Mouse (Mus musculus): Measurements from ENCODE around the gene Acbd7. TPM values are rescaled to one million over a fixed set of nuclear protein-coding genes. Genes with fewer than 3 reads are reported as not detected.
A peak's percentile ranks its signal among the peaks of the same experiment; 100 is the strongest.

Gene Acbd7
- not detected in 2 replicates for polyA plus RNA-seq (2012)

DNA sequence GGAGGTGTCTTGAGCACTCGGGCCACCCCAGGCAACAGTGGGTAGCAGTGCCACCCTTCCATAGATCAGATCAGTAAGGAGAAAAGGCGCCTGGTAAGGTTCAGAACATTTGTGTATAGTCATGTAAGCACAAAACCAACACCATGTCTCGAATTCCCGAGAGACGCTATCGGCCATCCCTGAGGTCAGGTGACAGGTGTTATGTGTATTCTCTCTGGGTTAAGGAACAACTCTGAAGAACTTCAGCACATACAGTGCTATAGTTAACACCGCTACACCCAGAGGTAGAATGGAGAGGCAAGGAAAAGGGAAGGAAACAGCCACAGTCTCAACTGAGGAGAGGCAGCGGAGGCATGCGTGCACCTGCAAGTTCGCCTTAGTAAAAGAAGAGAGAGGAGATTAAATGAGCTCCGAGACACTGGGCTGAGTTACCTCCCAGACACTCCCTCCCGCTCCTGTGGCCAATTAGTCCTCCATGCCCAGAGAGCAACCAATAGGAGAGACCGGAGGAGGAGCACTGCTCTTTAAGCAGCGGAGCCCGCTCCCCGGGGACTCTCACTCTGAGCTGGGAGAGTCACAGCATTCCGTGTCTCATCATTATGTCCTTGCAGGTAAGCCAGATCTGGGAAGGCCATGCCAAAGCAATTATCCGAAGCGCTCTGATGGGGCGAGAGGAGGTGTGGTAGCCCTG lies at the start of gene Acbd7:
Gene Acbd7, plus strand, starts transcription at position 558 of the 691 bp plus-strand sequence.
- Histone ChIP-seq H3K36me3 (ENCODE audit: control insufficient read depth) (peaks cover 2% of the 10 kb centered on the region; the same call in 1 of the 2 replicates), H3K4me3 (replicated peaks) (peak within 1 kb of the TSS; percentile 62), H3K4me1 (ENCODE audit: control insufficient read depth) (peaks cover 37% of the 10 kb centered on the region), H3K27me3 (ENCODE audit: control insufficient read depth) (peaks cover 4% of the 10 kb centered on the region), H3K9me3 (ENCODE audit: control insufficient read depth, low read length) (no peaks in the 10 kb centered on the region)
- no peak for TF ChIP-seq TAL1 (IDR thresholded peaks at IDR 0.05; ENCODE audit: low read length)
- no peak for TF ChIP-seq GATA1 (IDR thresholded peaks at IDR 0.05; ENCODE audit: low read length)

DNA sequence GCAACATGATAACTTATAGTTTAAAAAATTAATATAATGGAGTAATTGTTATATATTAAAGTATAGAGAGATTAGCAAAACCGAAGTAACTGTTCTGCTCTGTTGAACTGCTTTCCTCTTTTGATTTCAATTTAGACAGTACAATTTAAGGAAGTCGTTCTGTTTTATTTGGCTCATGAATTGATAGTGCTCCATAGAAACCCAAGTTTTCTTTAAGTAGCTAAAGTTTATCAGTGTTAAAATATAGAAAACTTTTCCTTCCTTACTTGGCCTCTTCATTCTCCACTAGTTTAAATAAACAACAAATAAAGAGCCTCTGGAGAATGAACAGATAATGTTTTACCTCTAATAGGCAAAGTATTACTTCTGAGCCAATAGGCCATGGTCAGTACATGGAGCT lies 49.7 kb upstream of the Acbd7 start:
- no peaks in the 10 kb centered on the region; the same call in 1 of the 2 replicates for H3K36me3 ChIP-seq (ENCODE audit: control insufficient read depth)
- H3K4me3 ChIP-seq (replicated peaks) = no peak overlapping the region
- TF ChIP-seq GATA1 (IDR thresholded peaks at IDR 0.05; ENCODE audit: low read length) (no peak), TAL1 (IDR thresholded peaks at IDR 0.05; ENCODE audit: low read length) (no peak)
- no peaks in the 10 kb centered on the region for H3K9me3 ChIP-seq (ENCODE audit: control insufficient read depth, low read length)
- no peaks in the 10 kb centered on the region for H3K27me3 ChIP-seq (ENCODE audit: control insufficient read depth)
- peaks cover 35% of the 10 kb centered on the region for H3K4me1 ChIP-seq (ENCODE audit: control insufficient read depth)

DNA sequence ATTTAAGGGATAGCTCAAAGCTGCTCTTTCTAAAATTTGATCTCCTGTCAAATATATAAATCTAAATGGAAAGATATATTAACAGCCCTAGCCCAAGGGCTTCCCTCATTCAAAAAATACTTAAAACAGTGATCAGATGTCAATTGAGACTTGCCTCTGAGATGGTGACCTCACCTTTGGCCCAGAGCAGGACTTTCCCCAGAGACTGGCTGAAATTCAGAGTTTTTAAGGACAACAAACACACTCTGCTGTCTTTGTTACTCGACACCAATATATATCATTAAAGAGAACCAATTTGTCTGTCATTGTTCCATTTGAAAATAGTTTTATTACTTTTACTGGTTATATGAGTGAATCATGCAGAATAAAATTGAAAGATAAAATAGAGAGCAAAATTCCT lies 46.4 kb upstream of the Acbd7 start:
- no peaks in the 10 kb centered on the region; the same call in 1 of the 2 replicates for H3K36me3 ChIP-seq (ENCODE audit: control insufficient read depth)
- no peak for TF ChIP-seq TAL1 (IDR thresholded peaks at IDR 0.05; ENCODE audit: low read length)
- TF ChIP-seq GATA1 (IDR thresholded peaks at IDR 0.05; ENCODE audit: low read length) = no peak
- no peak overlapping the region for H3K4me3 ChIP-seq (replicated peaks)
- H3K9me3 ChIP-seq (ENCODE audit: control insufficient read depth, low read length) = no peaks in the 10 kb centered on the region
- no peaks in the 10 kb centered on the region for H3K27me3 ChIP-seq (ENCODE audit: control insufficient read depth)
- peaks cover 17% of the 10 kb centered on the region for H3K4me1 ChIP-seq (ENCODE audit: control insufficient read depth)

DNA sequence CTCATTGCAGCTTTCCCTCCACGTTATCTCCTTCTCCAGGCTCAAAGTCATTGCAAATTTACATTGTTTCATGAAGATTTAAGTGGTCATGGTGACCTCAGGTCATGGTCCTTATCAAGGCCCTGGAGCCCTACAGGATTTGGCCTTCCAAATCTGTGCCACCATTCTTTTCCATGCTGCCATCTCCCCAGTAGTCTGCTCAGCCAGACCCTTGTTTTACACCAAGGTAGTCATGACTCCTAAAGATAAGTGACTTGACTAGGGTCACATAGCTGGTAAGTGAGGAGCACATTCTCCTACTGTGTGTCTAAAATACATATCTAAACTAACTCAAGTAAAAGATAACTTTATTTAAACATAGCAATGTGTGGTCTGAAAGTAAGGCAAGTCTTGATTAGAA lies 43.8 kb upstream of the Acbd7 start:
- Histone ChIP-seq H3K36me3 (ENCODE audit: control insufficient read depth) (no peaks in the 10 kb centered on the region; the same call in 1 of the 2 replicates), H3K4me1 (ENCODE audit: control insufficient read depth) (peaks cover 2% of the 10 kb centered on the region), H3K4me3 (replicated peaks) (no peak overlapping the region), H3K27me3 (ENCODE audit: control insufficient read depth) (no peaks in the 10 kb centered on the region), H3K9me3 (ENCODE audit: control insufficient read depth, low read length) (no peaks in the 10 kb centered on the region)
- TF ChIP-seq TAL1 (IDR thresholded peaks at IDR 0.05; ENCODE audit: low read length) (no peak), GATA1 (IDR thresholded peaks at IDR 0.05; ENCODE audit: low read length) (no peak)

DNA sequence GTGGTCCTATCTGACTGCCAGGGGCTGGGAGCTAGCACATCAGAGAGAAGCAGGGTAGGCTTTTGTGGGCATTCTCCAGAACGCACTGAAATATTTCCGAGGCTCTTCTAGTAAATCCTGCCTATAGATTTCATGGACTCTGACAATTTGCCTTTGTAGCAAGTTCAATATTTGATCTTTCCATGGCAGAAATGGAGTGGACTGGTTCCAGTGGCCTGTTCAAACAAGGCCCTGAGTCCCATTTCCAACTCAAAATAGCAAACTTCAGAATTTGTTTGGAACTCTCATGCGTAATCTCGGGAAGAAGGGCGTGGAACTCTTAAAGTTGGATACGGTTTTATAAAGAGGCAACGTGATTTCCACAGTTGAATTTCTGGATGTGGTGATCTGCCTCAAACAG lies 40.1 kb upstream of the Acbd7 start:
- Histone ChIP-seq H3K4me1 (ENCODE audit: control insufficient read depth) (peaks cover 5% of the 10 kb centered on the region), H3K36me3 (ENCODE audit: control insufficient read depth) (no peaks in the 10 kb centered on the region), H3K9me3 (ENCODE audit: control insufficient read depth, low read length) (no peaks in the 10 kb centered on the region), H3K27me3 (ENCODE audit: control insufficient read depth) (no peaks in the 10 kb centered on the region), H3K4me3 (replicated peaks) (no peak overlapping the region)
- TF ChIP-seq GATA1 (IDR thresholded peaks at IDR 0.05; ENCODE audit: low read length) = no peak
- TF ChIP-seq TAL1 (IDR thresholded peaks at IDR 0.05; ENCODE audit: low read length) = no peak

DNA sequence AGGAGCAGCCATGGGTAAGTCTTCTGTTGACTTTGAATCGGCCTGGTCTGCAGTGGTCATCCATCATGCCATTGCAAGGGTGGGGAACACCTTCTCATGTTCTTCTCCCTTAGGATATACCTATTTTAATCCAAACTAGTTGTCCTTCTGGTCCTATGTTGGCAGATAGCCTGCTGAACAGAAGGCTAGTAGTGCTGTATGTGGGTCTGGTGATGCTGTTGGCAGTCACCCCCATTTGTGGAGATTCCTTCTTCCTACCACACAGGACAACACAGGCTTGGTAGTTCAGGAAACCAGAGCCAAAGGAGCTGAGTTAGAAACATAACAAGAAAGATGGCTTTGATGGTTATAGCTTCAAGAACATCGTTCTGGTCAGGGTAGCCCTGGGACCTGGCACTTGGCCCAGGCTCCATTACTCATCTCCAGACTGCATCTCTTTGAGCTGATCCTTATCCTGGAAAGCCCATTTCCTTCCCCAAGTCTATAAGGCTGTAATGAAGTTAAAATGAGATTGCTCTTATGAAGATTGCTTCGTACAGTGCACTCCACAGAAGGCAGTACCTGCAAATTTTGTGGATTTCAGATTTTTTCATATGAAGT lies 30.4 kb upstream of the Acbd7 start:
- H3K36me3 ChIP-seq (ENCODE audit: control insufficient read depth) = peaks cover 30% of the 10 kb centered on the region
- H3K27me3 ChIP-seq (ENCODE audit: control insufficient read depth) = no peaks in the 10 kb centered on the region
- H3K4me1 ChIP-seq (ENCODE audit: control insufficient read depth) = no peaks in the 10 kb centered on the region; the same call in 1 of the 2 replicates
- no peak for TF ChIP-seq GATA1 (IDR thresholded peaks at IDR 0.05; ENCODE audit: low read length)
- no peak for TF ChIP-seq TAL1 (IDR thresholded peaks at IDR 0.05; ENCODE audit: low read length)
- no peaks in the 10 kb centered on the region for H3K9me3 ChIP-seq (ENCODE audit: control insufficient read depth, low read length)
- H3K4me3 ChIP-seq (replicated peaks) = no peak overlapping the region

DNA sequence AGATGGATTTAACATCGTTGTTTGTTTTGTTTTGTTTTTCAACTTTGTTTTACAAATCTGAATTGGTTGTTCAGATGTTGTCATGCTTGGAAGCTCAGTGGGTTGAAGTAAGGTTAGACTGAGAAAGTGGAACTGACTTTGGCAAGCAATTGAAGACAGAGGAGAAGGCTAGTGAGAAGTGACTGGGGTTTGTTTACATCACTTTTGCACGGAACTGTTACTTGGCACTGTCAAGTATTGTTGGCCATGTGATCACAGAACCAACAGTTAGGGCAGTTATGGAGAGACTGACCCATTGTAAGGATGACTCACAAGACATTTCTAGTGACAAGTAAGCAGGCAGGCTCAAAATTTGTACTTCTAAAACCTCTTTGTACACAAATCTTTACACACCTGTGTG lies 12.8 kb upstream of the Acbd7 start:
- TF ChIP-seq GATA1 (IDR thresholded peaks at IDR 0.05; ENCODE audit: low read length) (no peak), TAL1 (IDR thresholded peaks at IDR 0.05; ENCODE audit: low read length) (no peak)
- Histone ChIP-seq H3K36me3 (ENCODE audit: control insufficient read depth) (peaks cover 77% of the 10 kb centered on the region), H3K27me3 (ENCODE audit: control insufficient read depth) (no peaks in the 10 kb centered on the region), H3K4me3 (replicated peaks) (no peak overlapping the region), H3K4me1 (ENCODE audit: control insufficient read depth) (no peaks in the 10 kb centered on the region), H3K9me3 (ENCODE audit: control insufficient read depth, low read length) (no peaks in the 10 kb centered on the region)

DNA sequence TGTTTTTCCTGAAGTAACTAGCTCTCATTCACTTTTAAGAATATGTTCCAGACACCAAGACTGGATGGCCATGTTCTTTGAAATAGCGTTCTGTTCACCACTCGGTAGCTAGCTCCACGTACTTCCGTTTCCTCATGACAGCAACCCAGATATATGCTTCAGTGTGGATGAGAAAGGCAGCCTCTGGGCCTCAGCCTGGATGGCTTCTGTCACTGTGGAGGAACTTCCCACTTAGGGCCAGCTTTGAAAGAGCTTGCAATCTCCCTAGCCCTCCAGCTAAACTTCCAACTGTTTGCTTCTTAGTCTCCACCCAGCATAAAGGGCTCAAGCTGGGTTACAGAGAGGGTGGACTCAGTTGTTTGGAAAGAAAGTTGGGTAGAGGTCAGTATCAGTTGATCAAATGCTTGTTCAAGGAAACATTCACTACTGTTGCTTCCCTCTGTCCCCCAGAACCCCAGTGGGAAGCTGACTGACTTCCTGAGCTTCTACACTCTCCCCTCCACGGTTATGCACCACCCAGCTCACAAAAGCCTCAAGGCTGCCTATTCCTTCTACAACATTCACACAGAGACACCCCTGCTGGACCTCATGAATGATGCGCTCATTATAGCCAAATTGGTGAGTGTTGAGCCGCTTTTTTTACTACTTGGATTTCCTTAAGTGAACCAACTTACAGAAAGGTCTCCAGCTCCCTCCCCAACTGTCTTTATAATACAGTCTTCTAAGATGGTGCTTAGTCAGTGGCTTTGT lies 11.4 kb upstream of the Acbd7 start:
- Histone ChIP-seq H3K9me3 (ENCODE audit: control insufficient read depth, low read length) (no peaks in the 10 kb centered on the region), H3K36me3 (ENCODE audit: control insufficient read depth) (peaks cover 79% of the 10 kb centered on the region), H3K27me3 (ENCODE audit: control insufficient read depth) (no peaks in the 10 kb centered on the region), H3K4me3 (replicated peaks) (no peak overlapping the region), H3K4me1 (ENCODE audit: control insufficient read depth) (no peaks in the 10 kb centered on the region)
- TF ChIP-seq TAL1 (IDR thresholded peaks at IDR 0.05; ENCODE audit: low read length) (no peak), GATA1 (IDR thresholded peaks at IDR 0.05; ENCODE audit: low read length) (no peak)

DNA sequence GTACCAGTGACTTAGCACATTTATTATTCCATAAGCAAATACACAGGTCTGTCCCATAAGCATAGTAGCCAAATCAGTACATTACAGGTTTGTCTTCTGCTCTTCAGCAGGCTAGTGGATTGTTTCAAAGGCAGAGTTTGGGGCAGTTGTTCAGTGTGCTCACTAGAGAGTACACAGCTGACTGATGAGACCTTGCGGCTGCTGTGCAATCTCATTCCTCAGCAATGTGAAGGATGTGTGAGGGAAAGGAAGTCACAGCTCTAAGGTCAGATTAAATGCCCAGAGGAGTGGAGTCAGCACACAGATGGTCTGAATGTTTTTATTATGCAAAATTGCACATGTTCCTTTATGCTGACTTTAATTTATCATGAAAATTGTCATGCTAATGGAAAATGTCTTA lies 9.4 kb upstream of the Acbd7 start:
- Histone ChIP-seq H3K27me3 (ENCODE audit: control insufficient read depth) (no peaks in the 10 kb centered on the region), H3K36me3 (ENCODE audit: control insufficient read depth) (peaks cover 77% of the 10 kb centered on the region), H3K9me3 (ENCODE audit: control insufficient read depth, low read length) (no peaks in the 10 kb centered on the region), H3K4me3 (replicated peaks) (no peak overlapping the region), H3K4me1 (ENCODE audit: control insufficient read depth) (peaks cover 10% of the 10 kb centered on the region)
- TF ChIP-seq GATA1 (IDR thresholded peaks at IDR 0.05; ENCODE audit: low read length) (no peak), TAL1 (IDR thresholded peaks at IDR 0.05; ENCODE audit: low read length) (no peak)
